Mouse (Mus musculus): ENCODE results near the gene Ccdc34.

The Ccdc34 gene

GRCm38 (mm10) chr2:110017616-110018505 is at the start of gene Ccdc34:
Gene Ccdc34, plus strand, starts transcription at chr2:110017817.
- peak; percentile 82 to 92 for DNase-seq (ENCODE audit: low spot score in 2 of 2)

DNA sequence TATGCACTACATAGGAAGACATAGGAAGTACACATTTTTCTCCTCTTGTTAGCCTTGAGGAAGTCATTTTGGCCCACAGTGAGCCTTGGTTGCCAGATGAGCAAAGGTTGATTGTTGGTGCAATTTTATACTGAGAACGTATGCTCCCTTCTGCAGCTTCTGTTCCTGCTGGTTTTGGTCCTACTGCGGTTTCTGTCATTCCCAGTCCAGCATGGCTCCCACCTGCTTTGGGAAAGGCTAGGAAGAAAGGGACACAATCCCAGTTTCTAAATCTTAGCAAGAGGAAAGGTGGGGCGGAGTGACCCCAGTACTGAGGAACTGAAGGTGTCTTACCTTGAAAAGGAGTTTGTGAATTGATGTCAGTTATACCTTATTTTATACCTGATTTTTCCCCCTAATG is 48.2 kb upstream of the Ccdc34 start:
- no peak for DNase-seq (ENCODE audit: low spot score in 2 of 2)

DNA sequence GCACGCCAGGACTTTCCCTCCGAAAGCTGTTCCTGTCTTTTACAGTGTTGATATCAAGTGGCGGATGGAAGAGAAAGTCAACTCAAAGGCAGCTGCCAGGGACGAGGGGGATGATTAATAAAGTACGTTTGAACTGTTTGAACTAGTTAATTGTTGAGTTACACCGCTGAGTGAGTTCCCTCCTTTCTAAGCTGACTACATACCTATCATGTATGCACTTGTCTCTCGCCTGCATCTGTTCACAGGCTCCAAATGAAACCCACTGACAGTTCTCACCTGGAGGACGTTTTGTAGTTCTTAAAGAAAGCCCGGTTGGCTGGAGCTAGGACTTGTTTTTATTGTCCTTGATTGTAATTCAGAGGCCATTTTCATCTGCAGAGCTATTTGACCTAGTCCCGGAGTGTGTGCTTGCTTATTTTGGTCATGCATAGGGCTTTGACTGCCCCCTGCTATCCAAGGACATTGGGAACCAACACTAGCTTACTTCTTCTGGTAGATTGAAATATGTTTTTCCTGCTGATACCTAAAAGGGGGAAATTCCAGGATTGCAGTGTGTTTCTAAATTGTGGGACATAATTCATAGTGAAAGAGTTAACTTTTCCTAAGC is 47.6 kb upstream of the Ccdc34 start:
- no peak for DNase-seq (ENCODE audit: low spot score in 2 of 2)

DNA sequence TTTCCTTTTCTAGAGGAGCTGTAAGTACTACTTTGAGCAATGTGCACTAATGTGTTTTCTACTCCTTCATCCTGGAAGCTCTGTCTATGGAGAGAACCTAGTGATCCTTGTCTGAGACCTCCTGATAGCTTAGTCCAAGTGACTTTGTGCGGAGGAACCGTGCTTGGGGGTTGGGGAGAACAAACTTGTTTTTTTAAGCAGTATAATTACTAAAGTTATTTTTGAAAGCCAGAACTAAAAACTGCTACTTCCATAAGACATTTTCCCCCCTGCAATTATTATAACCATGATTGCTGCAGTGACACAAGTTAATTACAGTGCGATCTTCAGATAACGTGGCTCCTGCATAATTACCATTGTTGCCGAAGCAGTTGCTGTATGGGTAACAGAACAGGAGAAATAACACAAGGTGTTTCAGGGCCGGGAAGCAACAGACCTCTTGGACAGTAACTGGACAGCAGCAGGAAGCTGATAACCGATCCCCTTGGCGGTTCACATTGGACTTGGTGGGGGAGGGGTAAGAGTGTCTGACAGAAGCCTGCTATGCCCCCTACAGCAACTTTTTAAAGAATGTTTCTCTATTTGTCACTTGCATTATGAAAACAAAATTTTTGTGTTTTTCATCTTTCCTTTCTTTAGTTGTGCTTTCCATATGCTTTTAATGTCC is 46.7 kb upstream of the Ccdc34 start:
- DNase-seq (ENCODE audit: low spot score in 2 of 2) = no peak

- no peak for DNase-seq (ENCODE audit: low spot score in 2 of 2)
These were observed 45.3 kb upstream of the Ccdc34 start for GRCm38 (mm10) chr2:109972310-109972709.

DNA sequence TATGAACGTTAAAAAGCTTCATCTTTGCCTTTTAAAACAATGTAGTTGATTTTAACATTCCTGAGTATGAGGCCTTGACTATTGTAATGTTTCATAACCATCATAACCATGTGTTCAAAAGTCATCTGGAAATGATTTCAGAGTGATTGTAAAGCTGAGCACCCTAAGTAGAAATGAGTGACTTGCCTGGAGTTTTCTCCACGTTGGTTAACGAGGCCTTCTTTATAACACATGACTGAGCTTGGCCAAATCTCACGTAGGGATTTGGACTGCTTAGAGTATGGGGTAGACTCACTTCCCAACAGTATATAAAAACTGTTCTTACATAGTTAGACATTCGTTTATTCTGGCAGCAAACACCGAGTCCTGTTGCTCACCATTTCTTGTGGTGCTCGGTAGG is 44.7 kb upstream of the Ccdc34 start:
- no peak for DNase-seq (ENCODE audit: low spot score in 2 of 2)

DNA sequence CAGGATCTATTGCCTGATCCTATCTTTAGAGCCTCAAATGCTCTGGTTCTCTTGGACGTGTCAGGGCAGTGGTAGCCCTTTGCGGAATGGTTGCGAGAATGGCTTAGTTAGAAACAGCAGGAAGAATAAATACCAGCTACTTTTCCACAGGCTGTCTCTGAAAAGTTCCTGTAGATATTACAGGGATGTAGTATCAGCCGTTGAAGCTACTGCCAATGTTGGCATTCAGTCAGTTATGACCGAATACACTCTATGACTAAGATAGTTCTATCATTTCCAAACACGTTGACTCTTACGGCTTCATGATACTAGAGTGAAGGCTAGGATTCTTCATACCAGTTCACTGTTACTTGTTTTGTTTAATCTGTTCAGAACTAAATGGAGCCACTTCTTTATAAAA is 42.8 kb upstream of the Ccdc34 start:
- no peak for DNase-seq (ENCODE audit: low spot score in 2 of 2)

DNA sequence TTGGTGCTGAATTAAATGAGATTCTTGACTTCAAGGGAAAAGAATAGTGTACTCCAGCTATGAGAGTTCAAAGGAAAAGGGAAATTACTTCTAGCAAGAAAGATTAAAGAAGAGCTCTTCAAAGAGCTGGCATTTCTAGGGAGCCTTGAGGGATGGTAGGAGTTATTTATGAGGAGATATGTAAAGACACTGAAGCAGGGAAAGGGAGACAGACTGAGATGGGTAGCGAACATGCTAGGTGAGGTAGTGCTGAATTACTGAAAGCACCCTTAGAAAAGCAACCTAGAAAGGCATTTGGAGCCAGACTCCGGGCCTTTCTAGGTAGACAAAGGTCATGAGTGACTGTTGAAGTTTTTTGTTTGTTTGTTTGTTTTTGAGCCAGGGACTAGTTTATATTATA is 41.4 kb upstream of the Ccdc34 start:
- no peak for DNase-seq (ENCODE audit: low spot score in 2 of 2)

- no peak for DNase-seq (ENCODE audit: low spot score in 2 of 2)
These were observed 40.3 kb upstream of the Ccdc34 start for GRCm38 (mm10) chr2:109977322-109977721.

DNA sequence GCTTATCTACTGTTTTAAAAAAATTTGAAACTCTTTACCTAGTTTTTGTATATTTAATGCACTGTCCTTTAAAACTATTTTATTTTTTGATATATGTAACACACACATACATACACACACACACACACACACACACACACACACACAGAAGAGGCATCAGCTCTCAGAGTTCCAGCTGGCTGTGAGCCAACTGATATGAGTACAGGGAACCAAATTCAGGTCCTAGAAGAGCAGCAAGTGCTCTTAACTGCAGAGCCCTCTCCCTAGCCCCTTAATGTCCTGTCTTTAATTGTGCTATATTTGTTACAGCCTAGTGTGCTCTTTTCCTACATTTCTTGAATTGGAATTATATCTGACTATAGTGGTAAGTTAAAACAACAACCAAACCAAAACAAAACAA is 38.4 kb upstream of the Ccdc34 start:
- DNase-seq (ENCODE audit: low spot score in 2 of 2) = no peak

GRCm38 (mm10) chr2:109983435-109983834 is 34.2 kb upstream of the Ccdc34 start:
- no peak for DNase-seq (ENCODE audit: low spot score in 2 of 2)

GRCm38 (mm10) chr2:109984930-109985329 is 32.7 kb upstream of the Ccdc34 start:
- DNase-seq (ENCODE audit: low spot score in 2 of 2) = no peak

DNA sequence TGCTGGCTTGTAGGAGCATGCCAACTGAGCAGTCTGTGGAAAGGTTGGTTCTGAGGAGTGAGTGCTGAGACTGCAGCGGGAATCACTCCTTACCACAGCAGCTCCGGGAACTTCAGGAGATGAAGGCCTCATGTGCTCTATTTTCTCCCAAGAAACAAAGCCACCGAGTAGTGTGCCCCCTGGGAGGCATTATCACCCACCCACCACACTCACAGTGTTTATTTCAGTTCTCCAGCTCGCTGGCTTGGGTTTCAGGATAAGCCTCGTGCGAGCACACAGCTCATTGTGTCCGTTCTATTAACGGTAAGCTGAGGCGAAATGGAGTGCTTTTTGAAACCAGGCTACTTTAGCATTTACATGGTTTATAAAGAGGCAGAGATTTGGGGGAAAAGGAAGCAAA is 32.1 kb upstream of the Ccdc34 start:
- no peak for DNase-seq (ENCODE audit: low spot score in 2 of 2)

- DNase-seq (ENCODE audit: low spot score in 2 of 2) = no peak
These were observed 31.4 kb upstream of the Ccdc34 start for GRCm38 (mm10) chr2:109986036-109986785.

DNA sequence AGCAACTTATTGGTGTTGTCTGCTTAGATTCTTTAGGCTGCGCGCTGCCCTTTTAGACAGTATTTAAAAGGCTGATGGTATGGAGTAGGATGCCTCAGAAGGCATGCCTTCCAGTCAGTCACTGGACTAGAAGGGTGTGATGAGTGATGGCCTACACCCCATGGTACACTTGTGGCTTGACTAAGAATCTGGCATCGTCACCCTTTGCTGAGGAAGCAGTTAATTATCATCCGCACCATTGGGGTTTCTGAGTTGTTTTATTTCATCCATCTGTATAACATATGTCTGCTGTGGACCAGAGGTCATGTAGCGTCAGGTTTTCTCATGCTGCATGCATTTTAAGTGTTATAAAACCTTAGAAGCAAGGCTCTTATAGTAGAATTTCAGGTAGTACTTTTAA is 29.7 kb upstream of the Ccdc34 start:
- DNase-seq (ENCODE audit: low spot score in 2 of 2) = no peak

GRCm38 (mm10) chr2:109989196-109989595 is 28.4 kb upstream of the Ccdc34 start:
- DNase-seq (ENCODE audit: low spot score in 2 of 2) = no peak

- no peak for DNase-seq (ENCODE audit: low spot score in 2 of 2)
These were observed 27.7 kb upstream of the Ccdc34 start for GRCm38 (mm10) chr2:109989679-109990473.

DNA sequence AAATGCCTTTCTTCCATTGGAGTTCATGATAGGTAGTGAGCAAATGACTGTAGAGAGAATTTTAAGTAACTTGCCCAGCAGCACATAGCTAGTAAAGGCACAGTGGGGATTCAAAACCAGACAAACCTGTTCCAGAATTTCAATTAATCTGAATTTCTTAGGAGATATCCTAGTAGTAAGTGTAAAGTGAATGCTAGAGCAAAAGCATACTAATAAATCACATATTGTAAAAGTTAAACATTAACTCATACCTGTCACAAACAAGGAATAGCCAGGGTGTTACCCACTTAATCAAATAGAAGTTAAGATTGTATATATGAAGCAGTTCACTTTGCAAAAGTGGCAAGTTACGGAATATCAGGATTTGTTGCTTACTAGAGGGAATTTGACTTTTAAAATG is 25.9 kb upstream of the Ccdc34 start:
- no peak for DNase-seq (ENCODE audit: low spot score in 2 of 2)

- no peak for DNase-seq (ENCODE audit: low spot score in 2 of 2)
These were observed 25.1 kb upstream of the Ccdc34 start for GRCm38 (mm10) chr2:109992448-109993073.

DNA sequence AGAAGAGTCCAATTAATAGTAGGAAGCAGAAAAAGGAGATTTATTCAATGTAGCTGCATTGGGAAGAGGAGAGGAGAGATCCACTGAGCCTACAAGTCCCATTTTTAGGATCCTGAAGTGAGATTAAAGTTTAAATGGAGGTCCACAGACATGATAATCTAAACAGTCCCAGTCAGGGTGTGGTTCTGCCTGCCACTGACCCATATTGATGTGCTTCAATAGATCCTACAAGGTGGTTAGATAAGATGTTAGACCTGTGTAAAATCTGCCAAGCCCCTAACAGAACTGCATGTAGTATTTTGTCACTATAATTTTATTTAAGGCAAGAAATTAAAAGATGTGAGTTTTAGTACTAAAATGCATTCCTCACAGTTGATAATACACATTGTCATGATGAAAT is 24.2 kb upstream of the Ccdc34 start:
- no peak for DNase-seq (ENCODE audit: low spot score in 2 of 2)

GRCm38 (mm10) chr2:109995061-109995460 is 22.6 kb upstream of the Ccdc34 start:
- no peak for DNase-seq (ENCODE audit: low spot score in 2 of 2)

All from cerebellum, postnatal 4 days (tissue).